Mouse (Mus musculus): ENCODE data around the gene Hsdl1. TPM values are rescaled to one million over a fixed set of nuclear protein-coding genes. Genes with fewer than 3 reads are reported as not detected.

The Hsdl1 gene
- polyA plus RNA-seq, 1 experiment from 2014 or later = 183 TPM

DNA sequence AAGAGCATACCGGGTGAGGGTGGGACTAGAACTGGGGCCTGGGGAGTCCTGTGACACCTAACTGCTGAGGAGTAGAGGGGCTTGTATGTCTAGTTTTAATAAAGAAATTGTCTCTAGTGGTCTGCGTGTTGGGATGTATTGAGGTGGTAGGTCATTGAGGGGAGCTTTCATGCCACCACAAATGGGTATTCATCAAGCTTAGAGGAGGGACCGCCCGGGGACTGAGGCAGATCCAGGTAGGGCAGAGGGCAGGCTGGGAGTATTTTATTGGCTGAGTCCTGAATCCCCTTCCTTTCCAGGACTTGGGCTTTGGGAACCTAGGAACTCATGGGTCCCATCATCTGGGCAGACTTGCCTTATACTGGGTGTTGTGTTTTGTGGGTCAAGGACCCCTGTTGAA is 41.8 kb upstream of the Hsdl1 start:
- no peak for DNase-seq (ENCODE audit: low spot score)
- no peak for ATAC-seq
- Histone ChIP-seq H3K4me2 (ENCODE audit: low read length) (no peak overlapping the region), H3K4me1 (ENCODE audit: control insufficient read depth, insufficient read depth, low read length) (no peaks in the 10 kb centered on the region), H3K9ac (ENCODE audit: low read length) (no peak overlapping the region), H3K36me3 (ENCODE audit: control insufficient read depth, insufficient read depth, low read length) (no peaks in the 10 kb centered on the region), H3K9me3 (replicated peaks; ENCODE audit: control insufficient read depth, low read length) (no peaks in the 10 kb centered on the region), H3K27me3 (replicated peaks; ENCODE audit: control insufficient read depth, insufficient read depth, low read length) (no peaks in the 10 kb centered on the region), H3K4me3 (ENCODE audit: low read depth, low read length) (no peak overlapping the region), H3K27ac (ENCODE audit: low read depth, low read length) (no peak overlapping the region)
- WGBS = 86% methylated on average over 4 of the region's 4 CpGs

GRCm38 (mm10) chr8:119616358-119616757 is 41.4 kb upstream of the Hsdl1 start:
- Histone ChIP-seq H3K36me3 (ENCODE audit: control insufficient read depth, insufficient read depth, low read length) (no peaks in the 10 kb centered on the region), H3K4me2 (ENCODE audit: low read length) (no peak overlapping the region), H3K4me3 (ENCODE audit: low read depth, low read length) (no peak overlapping the region), H3K9me3 (replicated peaks; ENCODE audit: control insufficient read depth, low read length) (no peaks in the 10 kb centered on the region), H3K4me1 (ENCODE audit: control insufficient read depth, insufficient read depth, low read length) (no peaks in the 10 kb centered on the region), H3K27me3 (replicated peaks; ENCODE audit: control insufficient read depth, insufficient read depth, low read length) (no peaks in the 10 kb centered on the region), H3K27ac (ENCODE audit: low read depth, low read length) (no peak overlapping the region), H3K9ac (ENCODE audit: low read length) (no peak overlapping the region)
- DNase-seq (ENCODE audit: low spot score) = no peak
- no peak for ATAC-seq
- 70% methylated on average over 7 of the region's 7 CpGs for WGBS

DNA sequence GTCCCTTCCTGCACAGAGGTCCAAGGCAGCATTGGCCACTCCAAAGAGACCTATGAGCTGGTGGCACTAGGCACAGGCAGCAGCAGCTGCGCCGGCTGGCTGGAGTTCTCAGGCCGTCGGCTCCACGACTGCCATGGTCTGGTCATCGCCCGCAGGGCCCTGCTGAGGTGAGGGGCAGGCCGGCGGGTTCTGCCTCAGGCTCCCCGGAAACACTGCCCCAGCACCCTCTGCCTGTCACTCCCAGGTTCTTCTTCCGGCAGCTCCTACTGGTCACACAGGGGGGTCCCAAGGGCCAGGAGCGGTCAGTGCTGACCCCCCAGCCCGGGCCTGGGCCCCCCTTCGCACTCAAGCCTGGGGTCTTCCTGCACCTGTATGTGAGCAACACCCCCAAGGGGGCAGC is 40.1 kb upstream of the Hsdl1 start:
- no peak overlapping the region for H3K4me2 ChIP-seq (ENCODE audit: low read length)
- H3K4me1 ChIP-seq (ENCODE audit: control insufficient read depth, insufficient read depth, low read length) = no peaks in the 10 kb centered on the region
- H3K9me3 ChIP-seq (replicated peaks; ENCODE audit: control insufficient read depth, low read length) = no peaks in the 10 kb centered on the region
- H3K4me3 ChIP-seq (ENCODE audit: low read depth, low read length) = no peak overlapping the region
- ATAC-seq (no peak), DNase-seq (ENCODE audit: low spot score) (no peak)
- H3K36me3 ChIP-seq (ENCODE audit: control insufficient read depth, insufficient read depth, low read length) = no peaks in the 10 kb centered on the region
- 82% methylated on average over 14 of the region's 14 CpGs for WGBS
- no peak overlapping the region for H3K27ac ChIP-seq (ENCODE audit: low read depth, low read length)
- no peak overlapping the region for H3K9ac ChIP-seq (ENCODE audit: low read length)
- H3K27me3 ChIP-seq (replicated peaks; ENCODE audit: control insufficient read depth, insufficient read depth, low read length) = no peaks in the 10 kb centered on the region

DNA sequence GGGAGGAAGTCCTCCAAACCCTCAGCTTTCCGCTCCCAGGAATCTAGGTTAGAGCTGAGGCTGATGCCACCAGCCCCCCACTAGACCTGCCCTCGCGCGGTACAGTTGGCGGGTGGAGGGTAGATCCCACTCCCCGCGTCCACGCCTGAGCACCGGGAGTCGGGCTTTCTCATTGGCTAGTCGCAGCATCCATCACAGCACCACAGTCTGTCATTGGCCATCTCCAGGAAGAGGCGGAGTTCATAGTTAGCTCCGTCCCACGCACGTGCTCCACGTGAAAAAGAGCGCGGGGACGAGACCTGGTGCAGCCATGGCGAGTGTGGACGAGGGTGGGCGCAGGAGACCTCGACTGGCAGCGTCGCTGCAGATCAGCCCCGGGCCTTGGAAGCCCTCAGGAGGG is 37.5 kb upstream of the Hsdl1 start, which contains the start of gene Adad2:
Gene Adad2, plus strand, starts transcription at position 277 of the 400 bp plus-strand sequence.
- no peak for ATAC-seq
- WGBS = 86% methylated on average over 26 of the region's 26 CpGs

GRCm38 (mm10) chr8:119606224-119606623 is 31.2 kb upstream of the Hsdl1 start:
- 89% methylated on average over 2 of the region's 2 CpGs for WGBS
- Histone ChIP-seq H3K9ac (ENCODE audit: low read length) (no peak overlapping the region), H3K4me3 (ENCODE audit: low read depth, low read length) (no peak overlapping the region), H3K36me3 (ENCODE audit: control insufficient read depth, insufficient read depth, low read length) (peaks cover 16% of the 10 kb centered on the region), H3K27me3 (replicated peaks; ENCODE audit: control insufficient read depth, insufficient read depth, low read length) (no peaks in the 10 kb centered on the region), H3K27ac (ENCODE audit: low read depth, low read length) (no peak overlapping the region), H3K4me2 (ENCODE audit: low read length) (no peak overlapping the region), H3K4me1 (ENCODE audit: control insufficient read depth, insufficient read depth, low read length) (peaks cover 8% of the 10 kb centered on the region), H3K9me3 (replicated peaks; ENCODE audit: control insufficient read depth, low read length) (no peaks in the 10 kb centered on the region)
- ATAC-seq (no peak), DNase-seq (ENCODE audit: low spot score) (no peak)

More for the DNA sequence above, 37.5 kb upstream of the Hsdl1 start, which contains the start of gene Adad2:
- no peaks in the 10 kb centered on the region for H3K9me3 ChIP-seq (replicated peaks; ENCODE audit: control insufficient read depth, low read length)
- no peaks in the 10 kb centered on the region for H3K36me3 ChIP-seq (ENCODE audit: control insufficient read depth, insufficient read depth, low read length)
- no peak within 1 kb of the TSS for H3K9ac ChIP-seq (ENCODE audit: low read length)
- H3K27ac ChIP-seq (ENCODE audit: low read depth, low read length) = no peak within 1 kb of the TSS
- DNase-seq (ENCODE audit: low spot score) = no peak
- no peaks in the 10 kb centered on the region for H3K27me3 ChIP-seq (replicated peaks; ENCODE audit: control insufficient read depth, insufficient read depth, low read length)
- no peaks in the 10 kb centered on the region for H3K4me1 ChIP-seq (ENCODE audit: control insufficient read depth, insufficient read depth, low read length)
- no peak within 1 kb of the TSS for H3K4me3 ChIP-seq (ENCODE audit: low read depth, low read length)
- no peak within 1 kb of the TSS for H3K4me2 ChIP-seq (ENCODE audit: low read length)

DNA sequence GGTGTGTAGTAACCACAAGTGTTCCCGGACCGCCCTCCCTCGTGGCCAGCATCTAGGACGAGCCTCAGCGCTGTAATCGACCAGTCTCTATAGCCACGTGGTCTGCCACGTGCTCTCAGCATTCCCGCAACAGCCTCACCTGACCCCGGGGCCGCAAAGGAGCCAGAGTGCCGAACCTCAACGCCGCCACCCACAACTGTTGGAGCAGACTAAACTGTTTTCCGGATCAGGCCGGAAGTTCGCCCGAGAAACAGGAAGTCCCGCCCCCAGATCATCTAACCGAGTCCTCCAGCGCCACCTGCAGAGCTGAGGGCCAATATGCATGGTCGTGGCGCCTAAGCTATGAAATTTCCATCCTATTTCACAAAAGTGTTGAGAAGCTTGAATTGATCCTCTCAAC is 30.0 kb upstream of the Hsdl1 start, which contains the start of gene Taf1c:
Gene Taf1c, minus strand, starts transcription at position 227 of the 400 bp plus-strand sequence.
- Histone ChIP-seq H3K4me1 (ENCODE audit: control insufficient read depth, insufficient read depth, low read length) (peaks cover 8% of the 10 kb centered on the region), H3K27me3 (replicated peaks; ENCODE audit: control insufficient read depth, insufficient read depth, low read length) (no peaks in the 10 kb centered on the region), H3K4me2 (ENCODE audit: low read length) (peak within 1 kb of the TSS; percentile 92), H3K27ac (ENCODE audit: low read depth, low read length) (no peak within 1 kb of the TSS), H3K36me3 (ENCODE audit: control insufficient read depth, insufficient read depth, low read length) (peaks cover 29% of the 10 kb centered on the region), H3K4me3 (ENCODE audit: low read depth, low read length) (peak within 1 kb of the TSS; percentile 77), H3K9me3 (replicated peaks; ENCODE audit: control insufficient read depth, low read length) (no peaks in the 10 kb centered on the region), H3K9ac (ENCODE audit: low read length) (peak within 1 kb of the TSS; percentile 84)
- DNase-seq (ENCODE audit: low spot score) (peak; percentile 97), ATAC-seq (peak; percentile 87)
- WGBS = under 1% methylated on average over 23 of the region's 23 CpGs

DNA sequence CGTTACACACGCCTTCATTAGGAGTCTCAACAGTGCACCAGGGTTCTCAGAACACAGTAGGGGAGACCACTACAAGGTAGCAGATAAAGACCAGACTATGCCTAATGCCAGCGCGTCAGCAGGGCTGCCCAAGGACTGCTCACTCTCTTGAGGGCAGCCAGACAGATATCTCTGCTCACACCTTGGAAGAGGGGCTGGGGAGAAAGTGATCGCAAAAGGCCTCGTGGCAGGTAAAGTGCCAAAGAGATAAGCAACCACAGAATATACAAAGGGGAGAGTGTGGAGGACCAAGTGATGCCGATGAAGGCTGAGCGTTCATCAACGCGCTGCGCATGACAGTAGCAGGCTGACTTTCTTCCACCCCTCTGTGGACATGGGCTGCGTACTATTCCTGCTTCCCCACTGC is 29.4 kb upstream of the Hsdl1 start:
- WGBS = 40% methylated on average over 12 of the region's 12 CpGs
- Histone ChIP-seq H3K9ac (ENCODE audit: low read length) (peak overlapping the region; percentile 84), H3K27me3 (replicated peaks; ENCODE audit: control insufficient read depth, insufficient read depth, low read length) (no peaks in the 10 kb centered on the region), H3K9me3 (replicated peaks; ENCODE audit: control insufficient read depth, low read length) (no peaks in the 10 kb centered on the region), H3K27ac (ENCODE audit: low read depth, low read length) (no peak overlapping the region), H3K4me1 (ENCODE audit: control insufficient read depth, insufficient read depth, low read length) (peaks cover 8% of the 10 kb centered on the region), H3K4me3 (ENCODE audit: low read depth, low read length) (peak overlapping the region; percentile 77), H3K36me3 (ENCODE audit: control insufficient read depth, insufficient read depth, low read length) (peaks cover 34% of the 10 kb centered on the region), H3K4me2 (ENCODE audit: low read length) (peak overlapping the region; percentile 92)
- DNase-seq (ENCODE audit: low spot score) = no peak
- ATAC-seq = peak; percentile 34; the same call in 1 of the 2 replicates

DNA sequence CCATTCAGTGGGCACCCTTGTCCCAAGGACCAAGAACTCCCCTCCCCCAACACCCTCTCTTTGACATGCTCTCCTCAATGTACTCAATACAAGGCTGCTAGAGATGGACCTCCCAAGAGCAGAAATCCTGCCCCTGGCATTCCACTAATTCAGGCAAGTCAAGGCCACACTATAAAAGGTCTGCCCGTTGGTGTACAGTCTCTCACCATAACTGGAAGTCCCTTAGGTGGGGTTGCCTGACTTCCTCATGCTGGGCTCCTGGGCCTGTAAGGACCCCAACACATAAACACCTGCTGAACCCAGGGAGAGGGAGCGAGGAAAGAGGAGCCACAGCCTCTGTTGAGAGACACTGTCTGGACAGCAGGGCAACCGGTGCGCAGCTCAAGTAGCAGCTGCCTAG is 28.8 kb upstream of the Hsdl1 start:
- H3K4me2 ChIP-seq (ENCODE audit: low read length) = peak overlapping the region; percentile 92
- DNase-seq (ENCODE audit: low spot score) (no peak), ATAC-seq (no peak)
- peaks cover 40% of the 10 kb centered on the region for H3K36me3 ChIP-seq (ENCODE audit: control insufficient read depth, insufficient read depth, low read length)
- H3K4me3 ChIP-seq (ENCODE audit: low read depth, low read length) = no peak overlapping the region
- no peak overlapping the region; the same call in 1 of the 2 replicates for H3K9ac ChIP-seq (ENCODE audit: low read length)
- peaks cover 8% of the 10 kb centered on the region for H3K4me1 ChIP-seq (ENCODE audit: control insufficient read depth, insufficient read depth, low read length)
- no peaks in the 10 kb centered on the region for H3K9me3 ChIP-seq (replicated peaks; ENCODE audit: control insufficient read depth, low read length)
- H3K27ac ChIP-seq (ENCODE audit: low read depth, low read length) = no peak overlapping the region
- WGBS = 90% methylated on average over 4 of the region's 4 CpGs
- H3K27me3 ChIP-seq (replicated peaks; ENCODE audit: control insufficient read depth, insufficient read depth, low read length) = no peaks in the 10 kb centered on the region

- WGBS = 92% methylated on average over 7 of the region's 7 CpGs
- Histone ChIP-seq H3K9ac (ENCODE audit: low read length) (no peak overlapping the region), H3K27me3 (replicated peaks; ENCODE audit: control insufficient read depth, insufficient read depth, low read length) (no peaks in the 10 kb centered on the region), H3K36me3 (ENCODE audit: control insufficient read depth, insufficient read depth, low read length) (0 out of 2 replicates have a peak, but pooled peaks cover 7% of the 10 kb centered on the region), H3K4me1 (ENCODE audit: control insufficient read depth, insufficient read depth, low read length) (no peaks in the 10 kb centered on the region), H3K9me3 (replicated peaks; ENCODE audit: control insufficient read depth, low read length) (no peaks in the 10 kb centered on the region), H3K4me3 (ENCODE audit: low read depth, low read length) (no peak overlapping the region), H3K4me2 (ENCODE audit: low read length) (no peak overlapping the region), H3K27ac (ENCODE audit: low read depth, low read length) (no peak overlapping the region)
- ATAC-seq (no peak), DNase-seq (ENCODE audit: low spot score) (no peak)
Measured at GRCm38 (mm10) chr8:119591456-119591855, 16.5 kb upstream of the Hsdl1 start.

Measured in forebrain, embryonic 14.5 days (tissue).